Mouse (Mus musculus): ENCODE measurements around the gene Scgb1b12. TPM values are rescaled to one million over a fixed set of nuclear protein-coding genes. Genes with fewer than 3 reads are reported as not detected.
"Not testable (repeated sequence)": the region's sequence is repeated elsewhere in the genome, so short reads cannot be mapped to it uniquely, and the experiment has no call there.

Gene Scgb1b12
- total RNA-seq (2021) = not detected

DNA sequence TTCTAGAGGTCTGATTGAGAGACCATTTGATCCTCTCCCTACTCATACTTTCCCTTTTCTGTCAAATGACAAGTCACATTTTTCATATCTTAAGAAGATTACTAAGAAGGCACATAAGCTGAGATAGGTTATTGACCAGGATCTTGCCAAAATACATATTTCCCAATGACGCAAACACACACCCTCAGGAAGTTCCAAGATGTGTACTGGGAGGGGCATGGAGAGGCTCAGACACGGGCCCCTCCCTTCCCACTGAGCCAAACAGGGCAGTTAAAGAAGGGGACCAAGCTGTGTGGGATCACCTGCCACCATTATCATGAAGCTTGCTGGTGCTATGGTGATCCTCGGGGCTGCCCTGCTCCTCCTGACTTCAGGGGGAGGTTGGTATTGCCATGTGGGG is at the start of gene Scgb1b12:
Gene Scgb1b12, plus strand, starts transcription at position 301 of the 400 bp plus-strand sequence.
- DNase-seq (ENCODE audit: low spot score); intact Hi-C loops (cut with DNase I): not testable (repeated sequence)

- intact Hi-C loops (cut with DNase I) = not testable (repeated sequence)
These were observed 6.8 kb upstream of the Scgb1b12 start, which contains the start of gene Scgb2b12 for GRCm38 (mm10) chr7:32327145-32327544. Gene Scgb2b12, minus strand, starts transcription at chr7:32327245.

More at GRCm38 (mm10) chr7:32327145-32327544, 6.8 kb upstream of the Scgb1b12 start, which contains the start of gene Scgb2b12:
- DNase-seq (ENCODE audit: low spot score) = not testable (repeated sequence)

Other genes starting within 250 kb of the Scgb1b12 start
- gene Scgb1b10, start 233.3 kb upstream of the Scgb1b12 start, total RNA-seq (2021) = not detected
- not detected for gene Scgb2b11, start 123.0 kb upstream of the Scgb1b12 start, total RNA-seq (2021)
- gene Scgb1b11, start 111.3 kb upstream of the Scgb1b12 start, total RNA-seq (2021) = not detected
- not detected for gene Scgb2b12, start 6.9 kb upstream of the Scgb1b12 start, total RNA-seq (2021)
- not detected for gene Scgb1b29, start 107.4 kb downstream of the Scgb1b12 start, total RNA-seq (2021)

Data from heart, postnatal 25 days (tissue).